Mouse (Mus musculus): ENCODE data around the gene Gm7347.
"Not testable (repeated sequence)": the region's sequence is repeated elsewhere in the genome, so short reads cannot be mapped to it uniquely, and the experiment has no call there.

DNA sequence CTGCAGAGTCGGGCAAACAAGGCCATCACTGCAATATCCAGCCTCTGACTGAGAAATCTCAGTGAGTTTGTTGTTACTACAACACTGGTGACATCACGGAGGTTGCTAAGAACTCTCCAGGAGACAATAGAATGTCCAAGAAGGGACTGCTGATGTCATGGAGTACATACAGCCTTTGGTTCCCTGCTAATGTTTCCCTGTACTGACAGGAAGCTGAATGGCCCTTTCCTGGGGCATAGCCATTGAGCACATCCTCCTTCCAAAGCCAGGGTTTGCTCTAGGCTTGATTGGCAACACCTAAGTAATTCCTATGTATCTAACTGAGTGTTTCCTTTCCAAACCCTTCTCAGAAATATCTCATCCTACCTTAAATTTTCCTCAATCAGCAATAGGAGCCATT lies 18.9 kb downstream of the Gm7347 start, which contains the start of gene Speer4a:
- TF ChIP-seq GATA1 (IDR thresholded peaks at IDR 0.05; ENCODE audit: borderline replicate concordance, low read length); FLI1 (IDR thresholded peaks at IDR 0.05; ENCODE audit: low read length): not testable (repeated sequence)
